Mouse (Mus musculus): Measurements from ENCODE around the gene Map7d1.
A peak's percentile ranks its signal among the peaks of the same experiment; 100 is the strongest.

Gene Map7d1

DNA sequence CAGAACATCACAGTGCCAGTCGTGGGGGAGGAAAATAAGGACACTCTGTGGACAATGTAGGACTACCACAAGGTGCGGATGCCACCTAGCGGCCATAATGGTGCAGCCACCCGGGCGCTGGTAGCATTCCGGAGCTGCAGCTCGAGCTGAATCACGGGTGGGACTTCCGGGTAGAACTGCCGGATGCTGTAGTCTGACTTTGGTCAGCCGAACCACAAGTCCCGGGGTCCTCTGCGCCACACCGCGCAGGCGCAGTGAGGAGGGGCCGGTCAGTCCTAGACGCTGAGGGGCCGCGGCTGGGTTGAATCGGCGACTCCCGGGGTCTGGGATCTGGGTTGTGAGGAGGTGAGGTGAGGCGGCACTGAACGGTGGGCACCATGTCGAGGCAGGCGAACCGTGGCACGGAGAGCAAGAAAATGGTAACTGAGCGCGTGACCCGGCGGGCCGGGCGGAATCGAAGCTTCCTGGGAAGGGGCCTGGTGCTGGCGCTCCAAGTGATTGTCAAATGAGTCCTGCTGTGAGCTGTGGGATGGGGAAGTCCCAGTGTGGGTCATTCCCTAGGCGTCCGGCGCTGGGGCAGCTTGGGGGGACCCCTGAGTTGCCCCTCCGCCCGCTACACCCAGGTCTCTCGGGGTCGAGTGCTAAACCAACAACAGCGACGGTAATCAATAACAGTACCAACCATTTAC is 6.1 kb upstream of the Map7d1 start, which contains the start of gene Trappc3:
Gene Trappc3, plus strand, starts transcription at position 207 of the 689 bp plus-strand sequence.
- peak; percentile 97 to 98 for DNase-seq

GRCm38 (mm10) chr4:126261675-126262074 is 5.5 kb upstream of the Map7d1 start:
- no peak for DNase-seq

GRCm38 (mm10) chr4:126261266-126261665 is 5.1 kb upstream of the Map7d1 start:
- DNase-seq, result no peak

DNA sequence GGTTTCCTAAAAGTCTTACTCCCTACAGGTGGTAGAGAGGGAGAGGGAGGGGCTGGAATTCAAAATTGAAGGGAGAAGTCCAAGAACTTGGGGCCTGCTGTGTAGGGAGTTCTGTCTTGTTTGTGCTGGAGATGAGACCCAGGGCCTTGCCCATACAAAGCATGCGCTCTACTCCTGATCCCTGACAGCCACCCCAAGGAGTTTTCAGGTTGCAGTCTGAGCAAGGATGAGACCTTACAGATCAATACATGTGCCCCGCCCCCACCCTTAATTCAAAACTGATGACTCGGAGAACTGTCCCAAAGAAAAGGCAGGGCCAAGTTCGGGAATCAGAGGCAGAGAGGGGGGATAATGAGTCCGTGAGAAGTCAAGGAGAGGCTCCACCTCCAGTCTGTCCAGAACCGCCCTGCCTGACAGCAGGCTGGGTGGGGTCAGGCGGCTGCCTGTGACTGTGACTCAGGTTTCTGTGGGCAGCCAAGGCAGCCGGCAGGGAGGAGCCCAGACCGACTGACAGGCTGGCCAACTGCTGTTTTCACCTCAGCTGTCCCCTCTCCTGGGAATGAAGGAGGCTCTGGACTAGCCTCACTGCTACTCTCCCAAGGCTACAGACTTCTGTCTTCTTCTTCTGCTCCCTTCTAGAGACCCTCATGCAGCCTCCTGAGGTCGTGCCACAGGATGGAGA is 4.5 kb upstream of the Map7d1 start:
- DNase-seq, result peak; percentile 47 to 51

DNA sequence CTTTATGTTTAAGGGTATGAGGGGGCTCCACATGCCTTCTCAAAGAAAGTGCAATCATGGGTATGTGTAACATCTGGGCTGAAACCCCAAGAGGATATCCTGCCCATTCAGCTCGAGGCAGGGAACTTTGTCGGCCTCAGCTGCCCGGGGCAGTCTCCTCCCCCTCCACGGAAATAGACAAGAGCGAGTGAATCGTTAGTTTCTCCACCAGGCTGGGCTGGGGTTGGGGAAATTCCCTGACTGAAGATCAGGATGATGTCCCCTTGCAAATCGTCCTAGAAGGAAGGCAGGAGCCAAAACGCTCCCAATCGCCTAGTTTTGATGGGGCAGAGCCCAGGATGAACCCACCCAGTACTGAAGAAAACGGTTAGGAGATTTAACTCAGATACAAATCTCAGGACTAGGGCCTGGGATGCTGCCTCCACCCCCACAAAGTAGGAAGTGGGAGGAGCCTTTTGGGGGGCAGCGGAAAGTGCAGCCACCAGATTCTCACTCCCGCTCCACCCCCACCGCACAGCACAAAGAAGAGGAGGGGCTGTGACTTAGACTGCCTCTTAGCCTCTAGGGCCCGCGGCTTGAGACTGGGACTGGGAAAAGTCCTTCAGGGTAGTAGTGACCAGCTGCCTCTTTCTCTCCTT is 3.5 kb upstream of the Map7d1 start:
- DNase-seq, result peak; percentile 72 to 73

DNA sequence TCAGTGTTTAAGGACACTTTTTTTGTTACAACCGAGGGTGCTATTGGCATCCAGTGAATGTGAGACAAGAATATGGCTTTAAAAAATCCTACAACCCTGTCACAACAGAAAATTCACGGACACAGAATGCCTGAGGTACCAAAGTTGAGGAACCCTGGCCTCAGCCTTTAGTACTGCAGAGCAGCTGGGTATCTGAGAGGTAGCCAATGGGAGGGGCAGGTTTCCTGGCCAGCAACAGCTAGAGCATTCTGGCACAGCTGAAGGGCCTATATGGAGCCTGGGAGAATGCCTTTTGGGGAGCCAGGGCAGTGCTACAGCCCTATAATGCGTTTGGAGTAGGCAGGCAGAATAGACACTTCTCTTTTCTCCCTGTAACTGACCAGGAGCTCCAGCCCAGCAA is 2.9 kb upstream of the Map7d1 start:
- DNase-seq, result peak in 1 of 2 experiments; percentile 15

- no peak for DNase-seq
Measured at GRCm38 (mm10) chr4:126256967-126257881, 1.1 kb upstream of the Map7d1 start.

GRCm38 (mm10) chr4:126255113-126256001 is 786 bp downstream of the Map7d1 start:
- peak; percentile 53 to 54 for DNase-seq

- no peak for DNase-seq
Measured at GRCm38 (mm10) chr4:126254315-126255112, 1.6 kb downstream of the Map7d1 start.

DNA sequence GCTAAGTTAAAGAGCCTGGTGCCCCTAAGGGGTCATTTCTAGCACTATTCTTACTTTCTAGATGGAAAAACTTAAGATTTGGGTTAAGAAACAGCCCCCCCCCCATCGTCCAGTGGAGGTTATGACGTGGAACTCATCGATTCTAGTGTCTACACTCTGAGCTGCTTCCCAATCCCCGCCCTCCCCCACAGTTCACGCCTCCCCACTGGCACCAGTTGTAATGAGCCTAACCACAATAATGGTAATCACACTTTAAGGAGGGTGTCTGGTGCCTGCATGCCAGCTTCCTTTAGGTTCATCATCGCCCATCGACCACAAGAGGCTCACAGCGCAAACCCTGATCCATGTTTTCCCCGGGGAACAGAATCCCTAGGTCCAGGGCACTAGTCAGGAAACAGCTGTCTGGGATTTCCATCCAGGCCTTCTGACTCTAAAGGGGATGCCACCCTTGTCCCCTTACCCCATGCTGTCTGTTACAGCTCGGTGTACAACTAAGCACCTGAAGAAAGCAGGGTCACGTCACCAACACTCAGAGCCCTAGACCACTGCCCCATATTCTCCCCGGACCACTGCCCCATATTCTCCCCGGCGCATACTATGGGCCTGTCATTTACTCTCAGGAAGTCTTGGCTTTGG is 2.4 kb downstream of the Map7d1 start:
- DNase-seq, result no peak

GRCm38 (mm10) chr4:126252411-126253237 is 3.5 kb downstream of the Map7d1 start:
- no peak for DNase-seq

- DNase-seq, result no peak
Measured at GRCm38 (mm10) chr4:126251655-126252254, 4.4 kb downstream of the Map7d1 start.

DNA sequence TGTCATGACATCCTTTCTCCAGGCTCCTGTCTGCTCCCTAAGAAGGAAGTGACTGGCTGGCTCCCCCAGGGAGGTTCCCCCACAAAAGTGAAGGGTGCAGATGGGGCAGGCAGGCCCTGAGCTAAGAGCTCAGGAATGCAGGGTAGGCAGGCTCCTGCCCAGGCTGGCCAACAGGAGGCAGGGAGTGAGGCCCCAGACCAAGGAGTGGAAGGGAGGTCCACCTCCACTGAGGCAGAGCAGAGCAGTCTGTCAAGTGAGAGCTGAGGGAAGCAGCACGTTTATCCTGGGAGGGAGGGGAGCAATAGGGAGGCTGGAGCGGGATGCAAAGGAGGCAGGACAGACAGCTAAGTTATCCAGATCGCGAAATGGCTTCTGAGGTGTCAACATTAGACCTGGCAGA is 5.5 kb downstream of the Map7d1 start:
- DNase-seq, result no peak

- DNase-seq, result no peak
Measured at GRCm38 (mm10) chr4:126248261-126248868, 7.8 kb downstream of the Map7d1 start.

- DNase-seq, result no peak
Measured at GRCm38 (mm10) chr4:126246202-126246889, 9.8 kb downstream of the Map7d1 start.

GRCm38 (mm10) chr4:126242510-126242909 is 13.6 kb downstream of the Map7d1 start:
- DNase-seq, result no peak

GRCm38 (mm10) chr4:126241956-126242355 is 14.2 kb downstream of the Map7d1 start:
- DNase-seq, result no peak
